Mouse (Mus musculus): ENCODE data around the gene Amfr.

The Amfr gene

DNA sequence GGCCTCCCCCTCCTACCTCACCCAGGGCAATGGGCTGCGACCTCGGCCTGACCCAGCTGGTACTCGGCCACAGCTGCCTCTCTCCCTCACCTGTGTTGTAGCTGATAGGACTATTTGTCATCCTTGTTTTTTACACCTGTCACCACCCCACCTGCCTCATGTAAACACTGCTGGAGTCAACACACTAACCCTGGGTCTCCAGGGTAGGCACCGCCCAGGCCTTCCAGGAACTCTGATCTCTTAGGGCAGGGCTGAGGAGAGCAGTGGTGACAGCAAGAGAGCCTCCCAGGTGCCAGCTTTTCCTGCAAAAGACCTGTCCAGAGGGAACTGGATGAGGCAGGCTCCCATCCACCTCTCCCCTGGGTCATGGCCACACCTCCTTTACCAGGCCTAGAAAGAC, 83.4 kb downstream of the Amfr start:
- no peak for DNase-seq

DNA sequence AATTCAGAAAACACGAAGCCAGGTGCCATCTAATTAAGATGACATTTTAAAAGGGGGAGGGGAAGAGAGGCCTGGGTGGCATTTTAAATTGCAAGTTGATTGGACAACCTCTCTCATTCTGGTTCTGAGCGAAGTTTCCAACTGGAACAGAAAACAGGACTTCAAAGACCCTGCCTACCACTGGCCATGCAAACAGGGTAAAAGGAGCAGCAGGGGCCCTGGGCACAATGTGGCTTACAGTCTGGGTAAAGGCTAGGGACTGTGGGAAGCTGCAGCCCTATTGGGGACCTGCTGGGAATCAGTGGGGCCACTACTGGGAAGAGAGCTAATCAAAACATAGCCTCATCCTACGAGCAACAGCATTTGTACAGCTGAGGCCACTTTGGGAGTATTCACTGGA, 87.1 kb downstream of the Amfr start:
- no peak for DNase-seq

DNA sequence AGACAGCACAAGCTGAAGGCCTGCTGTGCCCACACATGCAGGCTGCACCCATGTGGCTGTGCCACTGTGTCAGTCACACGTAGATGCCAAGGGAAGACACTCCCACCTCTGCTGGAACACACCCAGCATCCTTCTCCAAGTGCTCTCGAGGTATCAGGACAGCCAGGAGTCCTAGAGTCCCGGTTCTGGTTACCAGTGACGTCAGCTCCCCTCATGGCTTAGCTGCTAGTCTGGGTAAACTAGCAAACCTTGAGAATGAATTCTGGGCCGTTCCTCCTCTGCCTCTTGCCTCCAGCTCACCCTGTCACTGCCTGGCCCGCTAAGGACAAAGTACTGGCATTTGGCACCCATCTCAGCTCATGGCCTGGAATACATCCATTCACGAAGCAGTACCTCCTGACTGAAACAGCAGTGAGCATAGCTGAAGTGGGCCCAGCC, 88.7 kb downstream of the Amfr start:
- DNase-seq = no peak
